Mouse (Mus musculus) CH12.LX (cell line): ENCODE measurements around the gene Slc9b2. TPM values are rescaled to one million over a fixed set of nuclear protein-coding genes. Genes with fewer than 3 reads are reported as not detected.

ENCODE experiments used
- DNase-seq: peaks from one replicate; pipeline ENCODE4 v3.0.0-alpha.2; 2013; ENCODE audit errors: extremely low read depth
- H3K27ac ChIP-seq: 2 replicates; pipeline ENCODE4 v1.5.1; 2012; ENCODE audit warnings: low read depth, mild to moderate bottlenecking, control low read depth, moderate library complexity; ENCODE audit not compliant: insufficient read depth
- H3K27me3 ChIP-seq: replicated peaks from 2 replicates; pipeline ENCODE3; 2012; ENCODE audit warnings: inconsistent platforms
- H3K36me3 ChIP-seq, 2 experiments: replicated peaks in 1 of 2; 2 replicates each; pipeline versions ENCODE3 to v1.6.1; 2012; ENCODE audit warnings: inconsistent platforms in 1 of 2, low read length in 1 of 2, mild to moderate bottlenecking in 1 of 2, mixed read lengths in 1 of 2, moderate library complexity in 1 of 2; ENCODE audit not compliant: control insufficient read depth in 1 of 2, insufficient read depth in 1 of 2
- H3K4me1 ChIP-seq, 2 experiments: 2 replicates each; pipeline ENCODE4 v1.6.1; 2012; ENCODE audit warnings: inconsistent platforms in 1 of 2, moderate library complexity in 1 of 2; ENCODE audit not compliant: insufficient read depth in 2 of 2, control insufficient read depth in 1 of 2
- H3K4me2 ChIP-seq: 2 replicates; pipeline ENCODE4 v1.6.1; 2012; ENCODE audit warnings: low read depth, mild to moderate bottlenecking, control low read depth; ENCODE audit not compliant: poor library complexity, insufficient read depth, severe bottlenecking
- H3K4me3 ChIP-seq, 3 experiments: fragments of 150-350 bp in 1 of 3; sonication (generic) in 1 of 3; replicated peaks in 1 of 3; 2 replicates each; pipeline versions ENCODE3 to v1.5.1; 2011 to 2012; ENCODE audit warnings: low read depth in 2 of 3, low read length in 2 of 3, mild to moderate bottlenecking in 2 of 3, moderate library complexity in 2 of 3, control low read depth in 1 of 3, improper control_type of control experiment in 1 of 3, inconsistent platforms in 1 of 3, mixed read lengths in 1 of 3; ENCODE audit not compliant: poor library complexity in 1 of 3
- H3K79me2 ChIP-seq: replicated peaks from 2 replicates; pipeline ENCODE4 v1.6.1; 2012; ENCODE audit warnings: mild to moderate bottlenecking, moderate library complexity; ENCODE audit not compliant: control insufficient read depth, poor library complexity, insufficient read depth, severe bottlenecking; ENCODE audit errors: extremely low read depth
- H3K9ac ChIP-seq: 2 replicates; pipeline ENCODE4 v1.6.1; 2012; ENCODE audit warnings: low read depth, mild to moderate bottlenecking, control low read depth, moderate library complexity; ENCODE audit not compliant: insufficient read depth
- H3K9me3 ChIP-seq: replicated peaks from 2 replicates; pipeline ENCODE3; 2012; ENCODE audit warnings: low read length, inconsistent platforms, mixed read lengths
- BHLHE40 ChIP-seq: IDR thresholded peaks from 2 replicates; pipeline ENCODE4 v1.6.1; 2011; ENCODE audit warnings: mild to moderate bottlenecking, low read depth, low read length, improper control_type of control experiment
- CHD2 ChIP-seq: IDR thresholded peaks from 2 replicates; pipeline ENCODE4 v1.6.1; 2011; ENCODE audit warnings: low read length, improper control_type of control experiment
- E2F4 ChIP-seq: IDR thresholded peaks from 2 replicates; pipeline ENCODE4 v1.6.1; 2011; ENCODE audit warnings: low read depth, low read length, improper control_type of control experiment; ENCODE audit not compliant: insufficient replicate concordance
- ELF1 ChIP-seq: IDR thresholded peaks from 2 replicates; pipeline ENCODE4 v1.6.1; 2014; ENCODE audit warnings: low read depth, mild to moderate bottlenecking, inconsistent platforms, low read length, improper control_type of control experiment
- GABPA ChIP-seq: IDR thresholded peaks from 2 replicates; pipeline ENCODE4 v1.6.1; 2012; ENCODE audit warnings: low read depth, low read length, improper control_type of control experiment, inconsistent platforms; ENCODE audit not compliant: insufficient replicate concordance
- HCFC1 ChIP-seq: IDR thresholded peaks from 2 replicates; pipeline ENCODE4 v1.6.1; 2012; ENCODE audit warnings: low read depth, mild to moderate bottlenecking, inconsistent platforms, low read length, improper control_type of control experiment
- MAFK ChIP-seq: IDR thresholded peaks from 2 replicates; pipeline ENCODE4 v1.6.1; 2011; ENCODE audit warnings: low read length, improper control_type of control experiment; ENCODE audit not compliant: insufficient replicate concordance
- POLR2AphosphoS2 ChIP-seq: IDR thresholded peaks from 2 replicates; pipeline ENCODE4 v1.6.1; 2011; ENCODE audit warnings: low read depth, low read length, improper control_type of control experiment
- RCOR1 ChIP-seq: conservative IDR thresholded peaks from 2 replicates; pipeline ENCODE4 v1.6.1; 2012; ENCODE audit warnings: low read depth, mild to moderate bottlenecking, inconsistent platforms, low read length, improper control_type of control experiment
- SIN3A ChIP-seq: IDR thresholded peaks from 2 replicates; pipeline ENCODE4 v1.6.1; 2012; ENCODE audit warnings: low read length, improper control_type of control experiment, inconsistent platforms
- SMC3 ChIP-seq: IDR thresholded peaks from 2 replicates; pipeline ENCODE4 v1.6.1; 2011; ENCODE audit warnings: low read depth, low read length, improper control_type of control experiment
- TBP ChIP-seq: conservative IDR thresholded peaks from 2 replicates; pipeline ENCODE4 v1.6.1; 2011; ENCODE audit warnings: low read depth, low read length, improper control_type of control experiment
- TCF12 ChIP-seq: IDR thresholded peaks from 2 replicates; pipeline ENCODE4 v1.6.1; 2014; ENCODE audit warnings: low read depth, mild to moderate bottlenecking, inconsistent platforms, low read length, improper control_type of control experiment
- USF2 ChIP-seq: conservative IDR thresholded peaks from 2 replicates; pipeline ENCODE4 v1.6.1; 2011; ENCODE audit warnings: low read depth, low read length, improper control_type of control experiment
- ZC3H11A ChIP-seq: IDR thresholded peaks from 2 replicates; pipeline ENCODE4 v1.6.1; 2012; ENCODE audit warnings: low read depth, mild to moderate bottlenecking, inconsistent platforms, low read length, improper control_type of control experiment
- ZNF384 ChIP-seq: IDR thresholded peaks from 2 replicates; pipeline ENCODE4 v1.6.1; 2012; ENCODE audit warnings: low read depth, low read length, improper control_type of control experiment, inconsistent platforms
- dilution Hi-C: fragments of 300-500 bp; cut with MboI; formaldehyde crosslinking; loops from 2 replicates; pipeline ENCODE4 v1.14.3; 2020; ENCODE audit warnings: low sequenced_read_pairs; ENCODE audit not compliant: extremely low pct_unique_long_range_greater_than_20kb, extremely low pct_ligation_motif_present
- in situ Hi-C: fragments of 300-500 bp; cut with MboI; formaldehyde crosslinking; loops from 3 replicates; pipeline ENCODE4 v1.14.3; 2019; ENCODE audit warnings: low sequenced_read_pairs, low pct_ligation_motif_present, low pct_unique_long_range_greater_than_20kb, mixed read lengths
- polyA plus RNA-seq: library from polyadenylated mRNA; unstranded; fragments of >175 nt; gene quantifications from 2 replicates; pipeline ENCODE4 v1.2.1, GENCODE M21; 2012; ENCODE audit warnings: low read depth; ENCODE audit not compliant: insufficient read length
- total RNA-seq, 2 experiments: library from RNA; depleted of rRNA; stranded (reverse); fragments of 300-350 nt in 1 of 2; fragments of >200 nt in 1 of 2; gene quantifications; 2 replicates each; pipeline ENCODE4 v1.2.3; 2012 to 2014

Slc9b2 gene
- total and polyA plus RNA-seq, 3 experiments, result 1.4 to 4.2 (median 2.8) TPM

GRCm38 (mm10) chr3:135349022-135349421, 41.5 kb downstream of the Slc9b2 start:
- H3K4me3 ChIP-seq, result no peak overlapping the region
- in situ Hi-C loops (no loop called here), dilution Hi-C loops (no loop called here)
- no peak overlapping the region for H3K27ac ChIP-seq
- no peaks in the 10 kb centered on the region for H3K79me2 ChIP-seq
- no peak overlapping the region for H3K4me2 ChIP-seq
- TF ChIP-seq ZC3H11A (no peak), SIN3A (no peak), HCFC1 (no peak), ELF1 (no peak)
- H3K9ac ChIP-seq, result no peak overlapping the region
- no peaks in the 10 kb centered on the region for H3K36me3 ChIP-seq
- DNase-seq, result no peak
- no peaks in the 10 kb centered on the region for H3K4me1 ChIP-seq
- no peaks in the 10 kb centered on the region for H3K9me3 ChIP-seq
- no peaks in the 10 kb centered on the region for H3K27me3 ChIP-seq

- H3K4me1 ChIP-seq, result no peaks in the 10 kb centered on the region
- H3K4me3 ChIP-seq, result no peak overlapping the region
- H3K27me3 ChIP-seq, result no peaks in the 10 kb centered on the region
- no peaks in the 10 kb centered on the region for H3K9me3 ChIP-seq
- no peak overlapping the region for H3K27ac ChIP-seq
- no peaks in the 10 kb centered on the region for H3K36me3 ChIP-seq
- dilution Hi-C loops (no loop called here), in situ Hi-C loops (no loop called here)
- no peaks in the 10 kb centered on the region for H3K79me2 ChIP-seq
- H3K9ac ChIP-seq, result no peak overlapping the region
- H3K4me2 ChIP-seq, result no peak overlapping the region
- TF ChIP-seq GABPA (no peak), ZNF384 (no peak), E2F4 (no peak), RCOR1 (no peak), USF2 (no peak), CHD2 (no peak), TCF12 (no peak), MAFK (no peak), ZC3H11A (no peak), BHLHE40 (no peak), SMC3 (no peak), TBP (no peak), POLR2AphosphoS2 (no peak)
- DNase-seq, result no peak
Observed at GRCm38 (mm10) chr3:135351857-135352256, 44.4 kb downstream of the Slc9b2 start.
